Mouse (Mus musculus): ENCODE measurements around the gene Prss35.

DNA sequence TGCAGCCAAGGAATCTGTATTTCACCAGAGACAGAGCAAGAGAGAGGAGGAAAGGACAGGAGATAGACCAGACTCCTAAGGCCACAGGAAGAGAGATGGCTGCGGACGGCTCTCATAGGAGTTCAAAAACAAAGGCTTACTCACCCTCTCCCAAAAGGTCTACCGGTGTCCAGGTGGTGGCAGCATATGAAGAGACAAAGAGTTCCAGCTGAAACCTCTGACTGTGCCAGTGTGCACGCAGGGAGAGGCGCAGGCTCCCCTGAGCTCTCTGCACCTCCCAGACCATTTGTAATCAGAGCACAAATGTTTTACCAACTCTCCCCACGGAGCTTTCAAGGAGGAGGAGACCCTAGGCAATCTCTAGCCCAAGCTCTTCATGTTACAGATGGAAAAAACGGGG, 55.2 kb downstream of the Prss35 start:
- TF ChIP-seq TAL1 (IDR thresholded peaks at IDR 0.05; ENCODE audit: low read length) (no peak), GATA1 (IDR thresholded peaks at IDR 0.05; ENCODE audit: low read length) (no peak)

Measured in erythroblast, embryonic 14.5 days (primary cell).